Mouse (Mus musculus): ENCODE results near the gene 6030458C11Rik. TPM values are rescaled to one million over a fixed set of nuclear protein-coding genes. Genes with fewer than 3 reads are reported as not detected.

6030458C11Rik gene
- 10 to 100 TPM; 22.1 to 25.1 TPM for total RNA-seq (2021)
- long read RNA-seq, transcript 6030458C11Rik-201 (9 exons, 3,966 nt): major isoform, 13 of 21 reads
- long read RNA-seq, partial matches to known transcripts: 2 of 21 reads
- long read RNA-seq, other reads (novel, unspliced or antisense): 5 of 21 reads

DNA sequence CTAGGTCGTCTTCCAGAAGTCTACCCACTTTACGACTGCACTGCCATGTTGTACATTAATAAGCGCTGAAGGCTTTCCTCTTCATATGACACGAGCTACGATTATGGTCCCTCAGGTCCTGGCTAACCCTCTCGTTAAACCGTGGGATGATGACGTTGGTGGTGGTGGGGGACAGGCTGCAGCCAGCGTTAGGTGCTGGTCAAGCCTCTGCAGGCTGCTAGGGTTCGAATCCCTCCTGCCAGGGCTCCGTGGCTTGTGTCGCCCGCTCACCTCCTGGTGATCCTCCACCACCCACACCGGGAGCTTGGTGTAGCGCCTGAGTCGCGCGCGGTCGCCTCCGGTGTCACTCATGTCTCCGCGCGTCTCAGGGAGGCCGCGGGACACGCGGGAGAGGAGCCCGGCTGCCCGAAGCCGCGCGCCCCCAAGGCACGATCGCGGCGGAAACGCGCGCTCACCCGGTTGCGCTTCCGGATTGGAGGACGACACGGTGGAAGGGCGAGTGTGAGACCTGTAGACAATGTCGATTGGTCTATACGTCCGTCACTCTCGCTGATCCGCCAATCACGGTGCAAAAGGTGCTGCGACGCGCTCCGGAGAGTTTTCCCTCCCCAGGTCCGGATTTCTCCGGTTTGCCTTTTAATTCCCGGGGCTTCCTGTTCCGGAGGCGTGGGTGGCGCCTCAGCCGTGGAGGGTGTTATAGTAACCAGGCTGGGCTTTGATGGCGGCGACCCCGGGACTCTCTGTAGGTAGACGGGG, at the start of gene 6030458C11Rik, which contains the start of gene Drosha:
6030458C11Rik (minus strand) TSS at position 453 of the 756 bp plus-strand sequence.
Drosha (plus strand) TSS at position 619 of the 756 bp plus-strand sequence.
- DNase-seq (ENCODE audit: low spot score in 2 of 2): peak; percentile 99 to 100

DNA sequence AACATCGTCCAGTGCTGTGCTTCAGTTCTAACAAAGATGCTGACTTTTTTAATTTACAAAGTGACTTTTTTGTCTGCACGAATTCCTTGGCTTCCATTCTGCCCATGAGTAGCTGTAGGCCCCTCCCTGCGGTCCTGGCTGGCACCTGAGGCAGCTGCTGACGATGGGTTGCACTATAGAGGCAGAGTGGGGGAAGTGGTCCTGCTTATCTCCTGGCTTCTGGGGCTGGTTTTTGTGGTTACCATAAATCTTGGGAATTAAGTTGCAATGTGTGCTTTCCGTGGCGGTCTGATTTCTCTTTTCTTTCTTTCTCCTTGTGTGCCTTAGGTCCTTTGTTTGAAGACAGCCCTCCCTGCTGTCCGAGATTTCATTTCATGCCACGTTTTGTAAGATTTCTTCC, 42.8 kb upstream of the 6030458C11Rik start:
- DNase-seq (ENCODE audit: low spot score in 2 of 2): no peak

DNA sequence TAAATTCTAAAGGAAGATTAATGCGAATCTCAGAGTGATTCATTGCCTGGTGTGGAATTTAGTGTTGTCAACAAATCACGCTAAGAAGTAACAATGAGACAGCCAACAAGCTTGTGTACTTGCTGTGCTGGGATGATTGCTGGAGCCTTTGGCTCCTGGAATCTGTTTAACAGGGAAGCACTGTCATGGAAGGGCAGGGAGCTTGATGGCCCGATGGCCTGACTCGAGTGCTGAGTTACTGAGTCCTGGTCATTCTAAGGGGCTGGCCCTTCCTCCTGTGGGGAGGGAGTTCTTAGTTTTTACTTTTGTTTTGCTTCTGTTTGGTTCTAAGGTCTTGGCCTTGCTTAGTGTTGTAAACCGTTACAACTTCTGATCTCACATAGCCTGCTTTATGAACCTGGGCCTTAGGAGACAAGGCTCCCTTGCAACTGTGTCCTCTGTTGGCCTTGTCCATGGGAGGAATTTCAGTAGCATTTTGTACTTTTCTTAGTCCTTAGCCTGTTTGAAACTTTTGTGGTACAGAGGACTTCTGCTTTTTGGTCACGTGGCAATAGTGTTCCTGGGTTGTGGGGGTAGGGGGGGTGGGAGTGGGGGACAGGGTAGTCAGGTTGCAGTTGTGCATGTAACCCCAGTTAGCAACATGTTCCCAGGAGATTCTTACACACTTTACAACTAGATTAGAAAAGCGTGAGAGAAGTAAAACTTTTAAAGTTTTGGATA, 41.3 kb upstream of the 6030458C11Rik start:
- DNase-seq (ENCODE audit: low spot score in 2 of 2): no peak

DNA sequence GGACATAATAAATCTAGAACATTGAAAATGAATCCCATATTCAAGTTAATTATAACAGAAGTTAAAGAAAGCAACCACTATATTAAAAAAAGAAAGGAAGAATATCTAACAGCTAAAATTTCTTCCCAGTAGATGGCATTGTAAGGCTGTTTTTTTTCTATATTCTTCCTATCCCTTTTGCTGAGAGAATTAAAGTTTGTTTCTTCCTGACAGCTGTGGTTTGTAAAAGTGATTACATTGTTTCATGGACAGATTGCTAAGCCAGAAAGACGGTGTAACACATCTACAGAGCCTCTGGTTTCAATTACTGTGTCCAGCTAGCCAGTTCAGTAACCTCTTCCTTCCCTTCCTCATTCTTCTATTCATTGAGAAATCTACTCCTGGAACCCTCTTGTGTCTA, 39.2 kb upstream of the 6030458C11Rik start:
- no peak for DNase-seq (ENCODE audit: low spot score in 2 of 2)

DNA sequence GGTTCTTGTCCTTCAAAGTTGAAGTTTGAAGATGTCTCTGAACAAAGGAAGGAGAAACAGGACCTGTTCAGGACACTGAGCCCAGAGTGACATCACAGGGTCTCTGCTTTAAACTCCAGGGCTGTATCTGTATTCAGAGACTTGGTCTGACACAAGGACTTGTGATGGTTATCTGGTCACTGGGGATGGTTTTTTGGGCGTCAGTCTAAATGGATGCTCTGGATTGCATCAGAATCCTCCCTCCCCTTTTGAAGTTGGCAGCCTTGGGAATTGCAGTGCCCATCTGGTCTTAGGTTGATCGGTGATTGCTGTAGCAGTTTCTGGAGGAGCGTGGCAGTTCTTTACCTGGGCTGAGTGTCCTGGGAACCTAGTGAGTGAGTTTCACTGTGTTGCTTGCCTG, 37.6 kb upstream of the 6030458C11Rik start:
- no peak for DNase-seq (ENCODE audit: low spot score in 2 of 2)

DNA sequence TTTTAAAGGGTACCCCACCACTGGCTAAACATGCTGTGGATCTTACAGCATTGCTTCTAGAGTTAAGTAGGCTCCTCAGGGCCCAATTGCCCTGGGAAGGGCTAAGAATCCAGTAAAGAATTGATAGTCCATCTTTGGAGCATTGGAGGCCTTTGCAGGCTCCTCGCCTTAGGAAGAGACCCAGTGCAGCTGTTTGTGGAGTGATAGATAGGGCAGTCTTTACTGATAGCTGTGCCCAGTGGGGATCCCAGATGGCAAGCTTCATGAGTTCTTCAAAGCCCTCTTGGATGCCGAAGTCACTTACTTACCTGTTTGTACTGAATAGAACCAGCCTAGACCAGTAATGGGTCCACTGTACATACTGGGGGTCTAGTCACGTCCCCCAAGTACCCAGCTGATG, 34.2 kb upstream of the 6030458C11Rik start:
- DNase-seq (ENCODE audit: low spot score in 2 of 2): no peak

- DNase-seq (ENCODE audit: low spot score in 2 of 2): no peak
Measured at GRCm38 (mm10) chr15:12857840-12858516, 33.5 kb upstream of the 6030458C11Rik start.

- no peak for DNase-seq (ENCODE audit: low spot score in 2 of 2)
Measured at GRCm38 (mm10) chr15:12856780-12857179, 32.3 kb upstream of the 6030458C11Rik start.

GRCm38 (mm10) chr15:12853471-12853870, 29.0 kb upstream of the 6030458C11Rik start:
- DNase-seq (ENCODE audit: low spot score in 2 of 2): no peak

DNA sequence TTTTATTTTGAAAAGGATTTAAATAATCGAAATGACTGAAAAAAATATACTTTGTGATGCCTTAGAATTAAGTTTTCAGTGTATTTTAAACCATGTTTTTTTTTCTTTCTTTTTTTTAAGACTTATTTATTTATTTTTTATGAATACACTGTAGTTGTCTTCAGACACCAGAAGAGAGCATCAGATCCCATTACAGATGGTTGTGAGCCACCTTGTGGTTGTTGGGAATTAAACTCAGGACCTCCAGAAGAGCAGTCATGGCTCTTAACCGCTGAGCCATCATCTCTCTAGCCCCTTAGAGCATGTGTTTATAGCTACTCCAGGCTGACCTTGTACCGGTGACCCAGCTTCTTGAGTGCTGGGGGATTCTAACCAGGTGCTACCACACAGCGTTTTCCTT, 24.9 kb upstream of the 6030458C11Rik start:
- DNase-seq (ENCODE audit: low spot score in 2 of 2): no peak

DNA sequence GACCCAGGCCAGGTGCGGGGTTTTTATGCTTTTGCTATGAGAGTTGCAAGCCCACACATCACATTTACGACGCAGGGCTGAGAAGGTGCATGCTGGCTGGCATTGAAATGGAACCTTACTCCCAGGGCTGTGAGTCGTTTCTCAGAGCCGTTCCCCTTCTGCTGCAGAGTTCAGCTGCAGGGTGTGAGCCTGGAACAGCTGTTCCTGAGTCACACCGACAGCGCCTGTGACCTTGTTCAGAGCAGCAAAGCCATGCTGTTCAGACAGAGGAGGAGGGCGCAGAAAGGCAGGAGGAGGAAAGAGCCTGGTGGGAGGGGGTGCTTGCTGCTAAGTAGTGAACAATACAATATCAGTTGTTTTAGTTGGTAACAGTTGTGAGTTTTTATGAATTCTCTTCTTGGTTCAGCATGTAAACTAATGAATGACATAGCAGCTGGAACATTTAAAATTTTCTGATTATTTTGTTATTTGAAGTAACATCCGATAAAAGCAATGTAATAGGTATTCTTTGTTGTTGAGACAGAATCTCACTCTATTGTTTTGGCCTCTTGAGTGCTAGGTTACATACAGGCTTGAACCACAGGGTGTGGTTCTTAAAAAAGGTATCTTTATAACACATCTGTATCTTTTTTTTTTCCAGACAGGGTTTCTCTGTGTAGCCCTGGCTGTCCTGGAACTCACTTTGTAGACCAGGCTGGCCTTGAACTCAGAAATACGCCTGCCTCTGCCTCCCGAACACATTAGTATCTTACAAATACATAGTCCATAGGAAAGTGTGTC, 23.9 kb upstream of the 6030458C11Rik start:
- no peak for DNase-seq (ENCODE audit: low spot score in 2 of 2)

DNA sequence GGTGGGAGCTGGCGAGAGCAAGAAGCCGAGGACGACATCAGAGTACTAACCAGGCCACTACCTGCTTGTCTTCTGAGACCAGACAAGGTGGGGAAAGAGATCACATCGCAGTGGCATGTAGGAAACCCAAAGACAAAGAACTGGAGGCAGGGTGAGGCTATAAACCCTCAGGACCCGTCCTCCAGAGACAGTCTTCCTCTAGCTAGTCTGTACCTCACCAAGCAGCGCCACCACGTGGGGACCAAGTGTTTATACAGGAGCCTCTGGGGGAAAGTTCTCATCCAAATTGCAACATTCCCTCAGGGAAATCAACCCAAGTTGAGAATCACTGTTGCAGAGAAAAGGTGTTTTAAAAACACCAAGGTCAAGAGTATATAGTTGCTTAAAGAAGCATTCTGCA, 18.4 kb upstream of the 6030458C11Rik start:
- no peak for DNase-seq (ENCODE audit: low spot score in 2 of 2)

DNA sequence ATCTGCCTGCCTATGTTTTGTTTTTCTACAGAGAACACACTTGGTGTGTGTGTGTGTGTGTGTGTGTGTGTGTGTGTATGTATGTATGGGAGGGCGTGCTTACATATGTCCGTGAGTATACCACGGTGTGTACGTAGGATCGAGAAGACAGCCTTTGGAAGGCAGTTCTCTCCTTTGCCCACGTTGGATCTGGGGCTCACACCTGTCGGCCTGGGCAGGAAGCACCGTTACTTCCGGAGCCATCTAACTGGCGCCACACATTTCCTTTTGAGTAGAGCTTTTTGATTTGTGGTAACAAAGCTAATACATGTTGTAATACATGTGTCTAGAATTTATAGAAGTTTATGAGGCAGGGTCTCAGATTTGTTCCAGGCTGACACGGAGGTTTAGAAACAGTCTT, 16.3 kb upstream of the 6030458C11Rik start:
- no peak for DNase-seq (ENCODE audit: low spot score in 2 of 2)

DNA sequence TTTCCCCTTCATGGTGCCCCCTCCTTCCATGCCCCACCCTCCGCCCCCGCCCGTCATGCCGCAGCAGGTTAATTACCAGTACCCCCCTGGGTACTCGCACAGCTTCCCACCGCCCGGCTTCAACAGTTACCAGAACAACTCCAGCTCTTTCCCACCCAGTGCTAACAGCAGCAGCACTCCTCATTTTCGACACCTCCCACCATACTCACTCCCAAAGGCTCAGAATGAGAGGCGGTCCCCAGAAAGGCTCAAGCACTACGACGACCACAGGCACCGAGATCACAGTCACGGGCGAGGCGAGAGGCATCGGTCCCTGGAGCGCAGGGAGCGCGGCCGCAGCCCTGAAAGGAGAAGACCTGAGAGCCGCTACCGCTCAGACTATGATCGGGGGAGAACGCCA, 9.8 kb upstream of the 6030458C11Rik start:
- no peak for DNase-seq (ENCODE audit: low spot score in 2 of 2)

DNA sequence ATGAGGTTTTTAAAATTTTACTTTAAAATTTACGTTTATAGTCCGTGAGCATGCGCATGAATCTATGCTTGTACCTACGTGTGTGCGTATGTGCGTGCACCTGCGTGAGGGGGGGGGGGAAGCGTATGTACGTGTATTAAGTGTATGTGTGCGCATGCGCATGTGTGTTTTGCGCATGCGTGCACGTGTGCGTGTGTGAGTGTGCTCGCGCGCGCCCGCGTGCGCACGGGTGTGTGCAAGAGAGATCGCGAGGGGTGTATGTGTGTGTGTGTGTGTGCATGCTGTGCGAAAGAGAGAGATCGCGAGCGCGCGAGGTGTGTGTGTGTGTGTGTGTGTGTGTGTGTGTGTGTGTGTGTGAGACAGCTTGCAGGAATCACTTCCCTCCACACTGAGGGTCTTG, 8.9 kb upstream of the 6030458C11Rik start:
- DNase-seq (ENCODE audit: low spot score in 2 of 2): no peak

- DNase-seq (ENCODE audit: low spot score in 2 of 2): no peak
Measured at GRCm38 (mm10) chr15:12832599-12832998, 8.2 kb upstream of the 6030458C11Rik start.

- no peak for DNase-seq (ENCODE audit: low spot score in 2 of 2)
Measured at GRCm38 (mm10) chr15:12829878-12830277, 5.4 kb upstream of the 6030458C11Rik start.

DNA sequence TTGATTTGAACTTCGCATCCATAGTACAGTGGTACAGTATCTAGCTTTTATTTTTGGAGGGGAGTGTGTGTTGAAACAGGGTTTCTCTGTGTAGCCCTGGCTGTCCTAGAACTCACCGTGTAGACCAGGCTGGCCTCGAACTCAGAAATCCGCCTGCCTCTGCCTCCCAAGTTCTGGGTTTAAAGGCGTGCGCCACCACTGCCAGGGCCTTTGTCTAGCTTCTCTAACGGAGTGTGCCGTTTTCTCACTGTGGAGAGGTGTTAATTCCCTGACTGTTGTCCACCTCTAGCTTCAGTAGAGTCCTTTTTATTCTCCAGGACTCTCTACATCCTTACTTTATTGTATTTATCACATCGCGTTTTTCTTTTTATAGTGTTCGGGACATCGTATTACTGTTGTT, 959 bp upstream of the 6030458C11Rik start:
- no peak for DNase-seq (ENCODE audit: low spot score in 2 of 2)

- no peak for DNase-seq (ENCODE audit: low spot score in 2 of 2)
Measured at GRCm38 (mm10) chr15:12824965-12825364, 516 bp upstream of the 6030458C11Rik start.

GRCm38 (mm10) chr15:12823455-12824119, 862 bp downstream of the 6030458C11Rik start:
- no peak for DNase-seq (ENCODE audit: low spot score in 2 of 2)
